Mouse (Mus musculus) liver, postnatal 0 days (tissue): ENCODE measurements at regions not wholly inside any gene's neighbourhood (a gene's known extent, or its start where the extent isn't known, plus 50 kb on each side); places are given as distances from the start of the nearest gene placed in this dataset.

Source experiments
- CTCF ChIP-seq: sonication (generic); IDR thresholded peaks from 2 replicates; pipeline ENCODE4 v1.5.1; 2016; ENCODE audit warnings: antibody characterized with exemption, low read depth
- EP300 ChIP-seq: IDR thresholded peaks from 2 replicates; pipeline ENCODE4 v1.6.1; 2016; ENCODE audit warnings: antibody characterized with exemption, low read depth, mild to moderate bottlenecking

- TF ChIP-seq CTCF (no peak), EP300 (no peak)
Measured at GRCm38 (mm10) chr11:57916016-57916415, 83.4 kb upstream of the Hand1 start.
